Mouse (Mus musculus): ENCODE data around the gene Olfr564.

Olfr564 gene

DNA sequence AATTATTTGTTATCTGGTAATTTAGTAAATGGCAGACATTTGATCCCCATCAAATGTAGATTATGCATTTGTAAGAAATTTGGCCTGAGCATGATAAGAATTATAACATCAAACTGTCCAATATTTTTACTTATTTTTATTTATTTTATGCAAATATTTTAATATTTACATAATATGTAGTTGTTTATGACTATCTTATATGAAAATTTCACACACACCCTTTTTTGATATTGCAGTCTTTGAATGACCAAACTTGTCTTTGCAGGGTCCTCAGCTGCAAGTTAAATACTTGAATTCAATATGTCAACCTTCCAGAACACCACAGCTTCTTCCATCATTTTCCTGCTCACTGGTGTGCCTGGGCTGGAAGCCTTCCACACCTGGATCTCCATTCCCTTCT is at the start of gene Olfr564:
Gene Olfr564 (plus strand): TSS at position 301 of the 400 bp plus-strand sequence.
- DNase-seq (ENCODE audit: extremely low spot score) = no peak

DNA sequence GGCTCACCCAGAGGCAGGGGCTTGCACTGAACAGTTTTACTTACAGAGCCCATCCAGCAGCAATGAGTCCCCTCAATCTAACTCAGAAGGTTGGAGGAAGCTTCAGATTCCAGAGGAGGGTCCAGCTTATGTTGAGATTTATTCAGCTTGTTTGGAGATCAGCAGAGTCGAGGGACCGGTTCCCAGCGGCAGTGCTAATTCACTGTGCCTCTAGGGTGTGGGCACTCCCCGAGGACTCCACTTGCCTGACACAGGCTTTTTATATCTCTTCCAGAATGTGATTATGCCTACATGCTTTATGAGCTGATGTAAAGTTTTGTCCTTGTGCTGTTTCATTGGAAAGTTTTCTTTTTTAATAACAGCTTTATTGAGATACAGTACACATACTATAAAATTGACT is 44.0 kb upstream of the Olfr564 start, which contains the start of the genes Olfr560 and Olfr78:
Gene Olfr560 (minus strand): TSS at position 101 of the 400 bp plus-strand sequence.
Gene Olfr78 (minus strand): TSS at position 206 of the 400 bp plus-strand sequence.
- DNase-seq (ENCODE audit: extremely low spot score) = no peak

DNA sequence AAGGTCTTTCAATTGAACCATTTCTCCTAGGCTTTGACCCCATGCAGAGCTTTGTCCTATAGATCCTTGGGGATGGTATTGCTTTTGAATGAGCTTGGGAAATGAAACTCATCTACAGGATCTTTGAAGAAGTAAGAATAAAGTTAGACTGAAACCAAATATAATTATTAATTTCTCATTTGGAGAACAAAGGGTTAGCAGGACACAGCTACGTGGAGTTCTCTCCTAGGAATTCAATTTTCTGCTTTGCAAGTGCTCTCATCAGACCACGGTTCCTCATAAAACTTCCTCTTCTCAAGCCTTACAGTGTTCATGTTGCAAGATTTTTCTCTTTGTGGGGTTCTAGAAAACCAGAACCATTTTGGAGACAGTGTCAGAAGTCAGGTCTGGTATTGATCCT is 32.4 kb upstream of the Olfr564 start, which contains the start of gene Olfr561:
Gene Olfr561 (plus strand): TSS at position 301 of the 400 bp plus-strand sequence.
- no peak for DNase-seq (ENCODE audit: extremely low spot score)
